In the genomic region with DNA sequence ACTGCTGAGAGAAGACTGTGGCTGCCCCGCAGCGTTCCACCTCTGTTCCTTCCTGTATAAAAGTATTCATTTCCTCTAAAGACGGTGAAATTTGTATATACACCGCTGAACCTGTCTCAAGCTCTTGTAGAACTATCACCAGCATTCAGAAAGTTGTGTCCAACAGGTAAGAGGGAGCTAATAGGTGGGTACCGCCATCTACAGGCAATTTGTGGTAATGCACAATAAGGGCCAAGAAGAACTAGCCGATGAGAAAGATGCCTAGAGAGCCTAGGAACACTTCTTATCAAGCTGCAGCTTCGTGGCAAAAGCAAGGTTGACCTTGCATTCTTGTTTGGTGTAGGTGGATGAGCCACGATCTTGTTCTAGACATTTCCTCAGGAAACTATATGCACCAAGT, we compare ENCODE assay signal across 10 mouse cellular contexts.
DNase-seq lines count a peak whose midpoint lies in the region; ATAC-seq and TF ChIP-seq lines count a peak whose summit lies in the region.
"Had no signal": no experiment of that assay in that cellular context is flagged by ENCODE, and none has a peak within 500 bp of the region (broad histone marks: within the 10 kb centered on the region; RNA-seq: fewer than 3 reads in every experiment).

No protein-coding gene starts in this region.

- no peaks in the 10 kb centered on the region for H3K27me3 ChIP-seq in kidney, adult 2 months (replicated peaks; ENCODE audit: control insufficient read depth, insufficient read depth, low read length)
- H3K27me3 ChIP-seq in kidney, embryonic 16.5 days (ENCODE audit: insufficient read depth, low read length): 0 out of 2 replicates have a peak, but pooled peaks cover 6% of the 10 kb centered on the region
- no peaks in the 10 kb centered on the region for H3K27me3 ChIP-seq in heart, embryonic 12.5 days (replicated peaks)
- H3K27me3 ChIP-seq: neural tube, embryonic 12.5 days had no signal

- H3K27ac ChIP-seq in kidney, adult 2 months (ENCODE audit: insufficient read depth, low read depth, low read length): no peak overlapping the region
- H3K27ac ChIP-seq in kidney, embryonic 16.5 days (ENCODE audit: low read length): no peak overlapping the region
- H3K27ac ChIP-seq in heart, embryonic 12.5 days (ENCODE audit: poor library complexity, severe bottlenecking): no peak overlapping the region
- H3K27ac ChIP-seq: embryonic facial prominence, embryonic 13.5 days; neural tube, embryonic 12.5 days had no signal

- H3K4me2 ChIP-seq in kidney, embryonic 16.5 days (replicated peaks; ENCODE audit: low read depth, low read length): no peak overlapping the region
- peak overlapping the region; percentile 34 for H3K4me2 ChIP-seq in heart, embryonic 12.5 days
- H3K4me2 ChIP-seq: embryonic facial prominence, embryonic 13.5 days; neural tube, embryonic 12.5 days had no signal

- WGBS in kidney, adult 2 months: 8% methylated on average over 8 of the region's 8 CpGs
- WGBS in kidney, embryonic 16.5 days: 6% methylated on average over 8 of the region's 8 CpGs
- 5% methylated on average over 8 of the region's 8 CpGs for WGBS in heart, embryonic 12.5 days

- peak; percentile 42 for TF ChIP-seq CTCF in kidney, adult 2 months (conservative IDR thresholded peaks at IDR 0.05; ENCODE audit: insufficient read depth, insufficient read length, low read depth, low read length)

- H3K9me3 ChIP-seq in kidney, embryonic 16.5 days (ENCODE audit: low read length): no peaks in the 10 kb centered on the region
- H3K9me3 ChIP-seq in heart, embryonic 12.5 days (replicated peaks): no peaks in the 10 kb centered on the region
- H3K9me3 ChIP-seq: embryonic facial prominence, embryonic 13.5 days; neural tube, embryonic 12.5 days had no signal

- no peaks in the 10 kb centered on the region for H3K4me1 ChIP-seq in kidney, adult 2 months (ENCODE audit: control insufficient read depth, insufficient read depth, low read length)
- no peaks in the 10 kb centered on the region for H3K4me1 ChIP-seq in kidney, embryonic 16.5 days (ENCODE audit: insufficient read depth, low read length)
- peaks cover 13% of the 10 kb centered on the region for H3K4me1 ChIP-seq in heart, embryonic 12.5 days (replicated peaks)
- H3K4me1 ChIP-seq: embryonic facial prominence, embryonic 13.5 days; neural tube, embryonic 12.5 days had no signal

- TF ChIP-seq POLR2A in kidney, adult 2 months (IDR thresholded peaks at IDR 0.05; ENCODE audit: low read depth, low read length): no peak

- DNase-seq in kidney, adult 2 months: peak; percentile 47
- DNase-seq in T-cell, adult 2 months (ENCODE audit: low spot score): peak; percentile 4
- peak; percentile 88 for DNase-seq in embryo, embryonic 10 days (ENCODE audit: low spot score)
- DNase-seq in layer of hippocampus, adult 18-20 months (ENCODE audit: low spot score in 2 of 2): peak; percentile 46 to 81
- DNase-seq in lung, postnatal 14 days: peak; percentile 72
- DNase-seq in right cerebral cortex, postnatal 4 days: peak; percentile 69

- H3K36me3 ChIP-seq in kidney, adult 2 months (ENCODE audit: control insufficient read depth, insufficient read depth, low read length): no peaks in the 10 kb centered on the region
- H3K36me3 ChIP-seq in kidney, embryonic 16.5 days (ENCODE audit: insufficient read depth, low read length): no peaks in the 10 kb centered on the region
- no peaks in the 10 kb centered on the region for H3K36me3 ChIP-seq in heart, embryonic 12.5 days
- H3K36me3 ChIP-seq: embryonic facial prominence, embryonic 13.5 days; neural tube, embryonic 12.5 days had no signal

- H3K4me3 ChIP-seq in kidney, adult 2 months (ENCODE audit: insufficient read depth, low read depth, low read length): no peak overlapping the region
- H3K4me3 ChIP-seq in kidney, embryonic 16.5 days (ENCODE audit: low read length): no peak overlapping the region
- H3K4me3 ChIP-seq in heart, embryonic 12.5 days: no peak overlapping the region
- H3K4me3 ChIP-seq: embryonic facial prominence, embryonic 13.5 days; neural tube, embryonic 12.5 days had no signal

- no peak overlapping the region for H3K9ac ChIP-seq in kidney, embryonic 16.5 days (replicated peaks; ENCODE audit: low read length)
- H3K9ac ChIP-seq in heart, embryonic 12.5 days: no peak overlapping the region
- H3K9ac ChIP-seq: embryonic facial prominence, embryonic 13.5 days; neural tube, embryonic 12.5 days had no signal

- ATAC-seq in kidney, embryonic 16.5 days (ENCODE audit: low FRiP score, low TSS enrichment): no peak
- ATAC-seq in heart, embryonic 12.5 days (ENCODE audit: insufficient number of reproducible peaks, low FRiP score): no peak

Comparison
In these comparisons a context has a peak if more than half of its experiments do, and no peak if none do; other contexts are left out.
1. DNase-seq: peak in every context shown above with its lines; median percentile 88 in embryo, embryonic 10 days; 72 in lung, postnatal 14 days; 69 in right cerebral cortex, postnatal 4 days; 64 in layer of hippocampus, adult 18-20 months; 47 in kidney, adult 2 months; 4 in T-cell, adult 2 months.